Comparison of ENCODE assay signal across 8 mouse cellular contexts in genomic region chr11:112781035-112781911, GRCm38 (mm10). TPM values are rescaled to one million over a fixed set of nuclear protein-coding genes. Genes with fewer than 3 reads are reported as not detected.
DNase-seq lines count a peak whose midpoint lies in the region; ATAC-seq and TF ChIP-seq lines count a peak whose summit lies in the region.

No protein-coding gene starts in this region.

- peaks cover 26% of the 10 kb centered on the region for H3K27me3 ChIP-seq in kidney, embryonic 14.5 days (ENCODE audit: control insufficient read depth, insufficient read depth, low read length)
- H3K27me3 ChIP-seq in limb, embryonic 15.5 days = peaks cover 30% of the 10 kb centered on the region
- H3K27me3 ChIP-seq in myocyte (ENCODE audit: control insufficient read depth, insufficient read depth, insufficient read length) = no peaks in the 10 kb centered on the region

- peak overlapping the region; percentile 80; the same call in 1 of the 2 replicates for H3K9ac ChIP-seq in kidney, embryonic 14.5 days (ENCODE audit: low read depth, low read length)
- H3K9ac ChIP-seq in limb, embryonic 15.5 days = 0 out of 2 replicates have a peak overlapping the region, but pooled peaks have one; percentile 26

- H3K4me1 ChIP-seq in kidney, embryonic 14.5 days (ENCODE audit: control insufficient read depth, insufficient read depth, low read length) = peaks cover 17% of the 10 kb centered on the region
- H3K4me1 ChIP-seq in limb, embryonic 15.5 days = peaks cover 50% of the 10 kb centered on the region

- no peak for TF ChIP-seq POLR2A in myocyte (IDR thresholded peaks at IDR 0.05; ENCODE audit: insufficient read length, low read depth)

- no peak overlapping the region; the same call in 1 of the 2 replicates for H3K27ac ChIP-seq in kidney, embryonic 14.5 days (ENCODE audit: low read depth, low read length)
- peak overlapping the region; percentile 97 for H3K27ac ChIP-seq in limb, embryonic 15.5 days

- DNase-seq in ZHBTc4 (ENCODE audit: low read depth, low spot score) = peak; percentile 59
- DNase-seq in embryo, embryonic 9.5 days (ENCODE audit: extremely low spot score) = peak; percentile 75
- peak; percentile 61 to 68 for DNase-seq in heart, adult 18-20 months
- DNase-seq in yolk sac, embryonic 10.5 days (ENCODE audit: low spot score) = peak; percentile 42

- H3K4me2 ChIP-seq in kidney, embryonic 14.5 days (replicated peaks; ENCODE audit: low read depth, low read length) = peak overlapping the region; percentile 89
- H3K4me2 ChIP-seq in limb, embryonic 15.5 days = peak overlapping the region; percentile 87
- peak overlapping the region; percentile 76 for H3K4me2 ChIP-seq in myocyte (ENCODE audit: low read depth)

- H3K79me2 ChIP-seq in myocyte (ENCODE audit: control insufficient read depth, insufficient read depth) = peaks cover 38% of the 10 kb centered on the region

- no peaks in the 10 kb centered on the region for H3K36me3 ChIP-seq in kidney, embryonic 14.5 days (ENCODE audit: control insufficient read depth, insufficient read depth, low read length)
- H3K36me3 ChIP-seq in limb, embryonic 15.5 days = 0 out of 2 replicates have a peak, but pooled peaks cover 5% of the 10 kb centered on the region
- peaks cover 20% of the 10 kb centered on the region for H3K36me3 ChIP-seq in myocyte (ENCODE audit: control insufficient read depth, insufficient read depth)

- WGBS in kidney, embryonic 14.5 days = under 1% methylated on average over 47 of the region's 49 CpGs
- WGBS in limb, embryonic 15.5 days = 2% methylated on average over 48 of the region's 49 CpGs

- peak; percentile 17; the same call in 1 of the 2 replicates for ATAC-seq in kidney, embryonic 14.5 days (ENCODE audit: low FRiP score, low TSS enrichment)
- peak; percentile 55; the same call in 1 of the 2 replicates for ATAC-seq in limb, embryonic 15.5 days (ENCODE audit: insufficient number of reproducible peaks, low FRiP score, low TSS enrichment, low read depth)
- ATAC-seq in megakaryocyte, adult 5-6 weeks (ENCODE audit: poor library complexity, severe bottlenecking) = no peak

- peak overlapping the region; percentile 71 for H3K4me3 ChIP-seq in kidney, embryonic 14.5 days (ENCODE audit: low read length)
- peak overlapping the region; percentile 70 for H3K4me3 ChIP-seq in limb, embryonic 15.5 days
- peak overlapping the region; percentile 98 for H3K4me3 ChIP-seq in myocyte

- peak overlapping the region; percentile 66 for H3ac ChIP-seq in myocyte (ENCODE audit: control insufficient read depth, insufficient read length)

- H3K9me3 ChIP-seq in kidney, embryonic 14.5 days (ENCODE audit: control insufficient read depth, low read length) = no peaks in the 10 kb centered on the region
- H3K9me3 ChIP-seq in limb, embryonic 15.5 days = no peaks in the 10 kb centered on the region

TF ChIP-seq in myocyte, 11 proteins besides CTCF, POLR2A, EP300 and RAD21:
- TF ChIP-seq USF1 (IDR thresholded peaks at IDR 0.05; ENCODE audit: low read depth) (no peak), MYOD1 (IDR thresholded peaks at IDR 0.05; ENCODE audit: control insufficient read depth in 1 of 3, insufficient read length in 2 of 3, low read depth in 2 of 3) (peak in 2 of 3 experiments; percentile 63 to 67), TCF12 (IDR thresholded peaks at IDR 0.05; ENCODE audit: insufficient read depth, poor library complexity, severe bottlenecking) (peak; percentile 40), POLR2AphosphoS2 (IDR thresholded peaks at IDR 0.05; ENCODE audit: insufficient read length, low read depth) (no peak), MAX (IDR thresholded peaks at IDR 0.05; ENCODE audit: low read depth) (no peak), REST (IDR thresholded peaks at IDR 0.05; ENCODE audit: insufficient read depth, insufficient read length) (no peak), TCF3 (IDR thresholded peaks at IDR 0.05; ENCODE audit: insufficient read length, low read depth) (no peak), MYOG (IDR thresholded peaks at IDR 0.05; ENCODE audit: control insufficient read depth in 1 of 3, insufficient read depth in 1 of 3, insufficient read length in 2 of 3, low read depth in 2 of 3) (peak in 2 of 3 experiments; percentile 63 to 73), E2F4 (IDR thresholded peaks at IDR 0.05; ENCODE audit: insufficient read depth) (no peak), CEBPB (IDR thresholded peaks at IDR 0.05; ENCODE audit: insufficient read depth, poor library complexity, severe bottlenecking) (peak; percentile 41; the same call in 1 of the 2 replicates), SRF (IDR thresholded peaks at IDR 0.05; ENCODE audit: control insufficient read depth, insufficient read length, low read depth) (no peak)

RNA-seq across cellular contexts. Expression of gene Sox9, which starts 0.8 kb away (rescaled TPM):
- total RNA-seq in heart, adult 18-20 months (2021) = 1 to 10 TPM; 1.0 to 1.2 TPM
- polyA plus RNA-seq in kidney, embryonic 14.5 days (2014; fragmentation: Nextera tagmentation; extraction: Ambion mirVana) = 39.3 and 42.4 TPM in 2 replicates
- 73.1 and 77.0 TPM in 2 replicates for polyA plus RNA-seq in limb, embryonic 15.5 days (2015; fragmentation: Nextera tagmentation; extraction: Ambion mirVana)
- polyA plus RNA-seq in myocyte (2012; fragmentation: generic; extraction: Trizol) = 17.9 TPM
- not detected in 2 replicates for total RNA-seq in megakaryocyte, adult 5-6 weeks (2015)
- not detected in 2 replicates for total RNA-seq in megakaryocyte, adult 5-6 weeks (2017)
